Mouse (Mus musculus) lung, adult 2 months (tissue): Measurements from ENCODE around the gene Cacna1i.

Experiments used
- CTCF ChIP-seq: fragments of 200-500 bp; IDR thresholded peaks from 2 replicates; pipeline ENCODE4 v1.5.1; 2011; ENCODE audit warnings: mild to moderate bottlenecking, low read length, control low read depth; ENCODE audit not compliant: insufficient read depth
- POLR2A ChIP-seq: fragments of 200-500 bp; IDR thresholded peaks from 2 replicates; pipeline ENCODE4 v1.6.1; 2011; ENCODE audit warnings: low read depth, mild to moderate bottlenecking, control low read depth, low read length, borderline replicate concordance; ENCODE audit errors: extremely low read depth

DNA sequence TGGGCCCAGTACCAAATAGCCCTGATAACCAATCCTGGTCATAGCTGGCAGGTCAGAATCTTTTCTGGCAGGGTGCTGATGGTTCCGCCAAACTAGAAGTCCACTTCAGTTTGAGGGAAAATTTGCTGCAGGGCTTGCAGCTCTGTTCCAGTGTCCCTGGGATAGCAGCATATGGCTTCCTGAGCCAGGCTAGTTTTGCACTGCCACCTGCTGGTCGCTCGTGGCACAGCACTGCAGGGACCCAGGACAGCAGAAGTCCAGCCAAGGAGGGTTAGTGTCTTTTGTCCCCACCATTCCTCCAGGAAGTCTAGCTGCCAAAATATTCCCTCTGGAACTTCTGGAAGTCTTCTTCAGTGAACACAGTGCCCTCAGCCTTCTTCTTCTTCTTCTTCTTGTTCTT is 26.4 kb upstream of the Cacna1i start:
- TF ChIP-seq POLR2A (no peak), CTCF (peak; percentile 99)
